Mouse (Mus musculus) lung, postnatal 0 days (tissue): ENCODE data around the gene Cebpz.

Experiments used
- CTCF ChIP-seq: IDR thresholded peaks from 2 replicates; pipeline ENCODE4 v1.5.1; 2016; ENCODE audit warnings: antibody characterized with exemption, mild to moderate bottlenecking
- EP300 ChIP-seq: IDR thresholded peaks from 2 replicates; pipeline ENCODE4 v1.6.1; 2016; ENCODE audit warnings: antibody characterized with exemption, mild to moderate bottlenecking, control low read depth

DNA sequence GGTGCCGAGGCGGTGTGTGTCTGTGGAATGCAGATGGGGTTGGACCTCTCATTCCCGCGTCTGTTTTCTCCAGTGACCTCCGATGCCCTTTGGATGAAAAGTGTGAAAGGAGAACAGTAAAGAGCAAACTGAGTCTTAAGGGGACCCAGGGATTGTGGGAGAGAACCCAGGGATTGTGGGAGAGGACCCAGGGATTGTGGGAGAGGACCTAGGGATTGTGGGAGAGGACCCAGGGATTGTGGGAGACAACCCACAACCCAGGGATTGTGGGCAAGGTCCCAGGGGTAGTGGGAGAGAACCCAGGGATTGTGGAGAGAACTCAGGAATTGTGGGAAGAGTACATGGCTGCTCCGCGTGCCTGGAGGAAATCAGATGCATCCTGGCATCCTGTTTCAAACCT is 41.9 kb downstream of the Cebpz start:
- TF ChIP-seq EP300 (no peak), CTCF (no peak)
